Mouse (Mus musculus) neural tube, embryonic 15.5 days (tissue): ENCODE data around the gene Wif1. TPM values are rescaled to one million over a fixed set of nuclear protein-coding genes. Genes with fewer than 3 reads are reported as not detected.
A peak's percentile ranks its signal among the peaks of the same experiment; 100 is the strongest.

Source experiments
- ATAC-seq: fragments of 200-750 bp; cut with Nextera tagmentation; 2 replicates; pipeline ENCODE4 v1.8.0; 2017; ENCODE audit warnings: mild to moderate bottlenecking, moderate TSS enrichment, moderate library complexity; ENCODE audit not compliant: low FRiP score
- H3K27ac ChIP-seq: fragments of 300-500 bp; sonication (generic); replicated peaks from 2 replicates; pipeline ENCODE4 v1.5.1; 2015; ENCODE audit warnings: mild to moderate bottlenecking, inconsistent platforms
- H3K27me3 ChIP-seq: fragments of 300-500 bp; sonication (generic); replicated peaks from 2 replicates; pipeline ENCODE4 v1.6.1; 2015; ENCODE audit warnings: inconsistent platforms
- H3K36me3 ChIP-seq: fragments of 300-500 bp; sonication (generic); 2 replicates; pipeline ENCODE4 v1.6.1; 2015; ENCODE audit warnings: inconsistent platforms
- H3K4me1 ChIP-seq: fragments of 300-500 bp; sonication (generic); 2 replicates; pipeline ENCODE4 v1.6.1; 2015; ENCODE audit warnings: inconsistent platforms
- H3K4me2 ChIP-seq: fragments of 300-500 bp; sonication (generic); 2 replicates; pipeline ENCODE4 v1.6.1; 2015; ENCODE audit warnings: inconsistent platforms, mild to moderate bottlenecking, moderate library complexity
- H3K4me3 ChIP-seq: fragments of 300-500 bp; sonication (generic); replicated peaks from 2 replicates; pipeline ENCODE4 v1.5.1; 2015; ENCODE audit warnings: mild to moderate bottlenecking, inconsistent platforms
- H3K9ac ChIP-seq: fragments of 300-500 bp; sonication (generic); replicated peaks from 2 replicates; pipeline ENCODE4 v1.6.1; 2015; ENCODE audit warnings: mild to moderate bottlenecking, inconsistent platforms
- H3K9me3 ChIP-seq: fragments of 300-500 bp; sonication (generic); replicated peaks from 2 replicates; pipeline ENCODE4 v1.6.1; 2016; ENCODE audit warnings: inconsistent platforms
- WGBS: fragments of 180-500 bp; shearing (Covaris S2); methylation state at CpG from one replicate; pipeline ENCODE4 v1.1.7; 2015; ENCODE audit warnings: mixed read lengths; 5-methylcytosine and 5-hydroxymethylcytosine counted together
- polyA plus RNA-seq: library from polyadenylated mRNA; unstranded; fragments of >200 nt; fragmentation: Nextera tagmentation; extraction: Ambion mirVana; gene quantifications from 2 replicates; pipeline ENCODE4 v1.2.1, GENCODE M21; 2015

The Wif1 gene
- polyA plus RNA-seq, 1 experiment from 2014 or later: 7.4 TPM

DNA sequence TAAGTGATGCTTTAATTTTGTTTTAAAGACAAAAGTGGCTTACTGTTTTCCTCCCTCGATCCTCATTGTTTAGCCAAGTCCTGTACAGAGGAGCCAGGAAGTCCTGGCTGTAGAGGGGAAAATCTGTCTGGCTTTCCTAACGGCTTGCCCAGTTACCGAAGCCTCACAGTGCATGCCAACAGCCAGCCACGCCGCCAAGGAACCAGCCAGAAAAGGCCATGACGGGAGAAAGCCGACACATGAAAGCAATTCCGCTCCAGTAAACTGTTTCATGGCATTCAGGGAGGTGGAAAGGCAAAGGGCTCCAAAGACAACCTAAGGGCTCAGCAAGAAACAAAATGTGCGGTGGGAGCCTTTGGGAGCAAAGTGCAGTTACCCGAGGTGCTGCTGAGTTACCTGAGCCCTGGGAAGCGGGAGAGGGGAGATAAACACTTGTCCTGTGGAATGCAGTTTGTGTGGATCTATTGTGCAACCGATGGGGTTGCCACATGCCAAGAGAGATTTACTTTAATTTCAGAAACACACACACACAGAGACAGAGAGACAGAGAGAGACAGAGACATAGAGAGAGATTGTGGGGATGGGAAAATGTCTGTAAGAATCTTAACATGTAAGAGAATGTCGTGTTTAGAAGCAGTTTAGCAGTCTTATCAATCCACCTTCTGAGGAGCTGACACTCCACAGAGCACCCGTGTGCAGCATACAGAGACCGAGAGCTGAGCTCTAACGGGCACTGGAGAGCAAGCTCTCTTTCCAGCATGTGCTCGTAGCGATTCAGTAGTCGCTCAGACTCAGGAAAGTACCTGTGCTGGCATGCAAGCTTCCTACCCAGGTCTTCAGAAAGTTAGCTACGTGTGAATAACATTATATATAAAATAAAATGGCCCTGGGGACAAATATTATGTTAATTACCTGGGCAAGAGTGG lies 95.5 kb downstream of the Wif1 start:
- H3K9ac ChIP-seq: no peak overlapping the region
- H3K9me3 ChIP-seq: no peaks in the 10 kb centered on the region; the same call in 1 of the 2 replicates
- 0 out of 2 replicates have a peak overlapping the region, but pooled peaks have one; percentile 17 for H3K4me2 ChIP-seq
- H3K27me3 ChIP-seq: no peaks in the 10 kb centered on the region
- WGBS: 66% methylated on average over 20 of the region's 20 CpGs
- peaks cover 3% of the 10 kb centered on the region; the same call in 1 of the 2 replicates for H3K4me1 ChIP-seq
- H3K27ac ChIP-seq: no peak overlapping the region
- no peaks in the 10 kb centered on the region for H3K36me3 ChIP-seq
- ATAC-seq: no peak
- no peak overlapping the region for H3K4me3 ChIP-seq

Other genes starting within 250 kb of the Wif1 start
- 1.2 and 4.1 TPM in 2 replicates for gene Msrb3, start 134.9 kb upstream of the Wif1 start, polyA plus RNA-seq
- gene Lemd3, start 54.6 kb upstream of the Wif1 start, polyA plus RNA-seq: 3.1 and 3.2 TPM in 2 replicates